Mouse (Mus musculus): ENCODE data around the gene Nfatc2. TPM values are rescaled to one million over a fixed set of nuclear protein-coding genes. Genes with fewer than 3 reads are reported as not detected.

Nfatc2 gene
- total RNA-seq, 4 experiments from 2014 or later, result 9.8 to 19.2 (median 16.3) TPM

GRCm38 (mm10) chr2:168532061-168532833, 69.2 kb downstream of the Nfatc2 start:
- DNase-seq (ENCODE audit: low spot score), result no peak

- DNase-seq (ENCODE audit: low spot score), result no peak
These were observed 72.9 kb downstream of the Nfatc2 start for GRCm38 (mm10) chr2:168528551-168528950.

DNA sequence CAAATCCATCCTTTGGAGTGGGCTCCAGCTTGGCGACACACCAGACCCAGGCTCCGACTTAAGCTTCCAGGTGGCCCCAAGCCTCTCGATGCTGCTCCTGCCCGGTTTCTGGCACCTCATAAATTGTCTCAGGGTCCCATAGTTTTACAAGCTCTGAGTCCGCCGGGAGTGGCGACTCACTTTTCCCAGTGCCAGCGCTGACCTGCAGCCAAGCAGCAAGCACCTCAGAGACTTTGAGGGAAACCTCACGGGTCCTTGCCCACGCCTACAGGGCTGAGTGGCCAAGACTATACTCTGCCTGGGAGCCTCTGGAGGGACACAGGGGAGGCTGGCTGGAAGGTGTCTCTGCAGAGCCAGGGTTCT, 74.0 kb downstream of the Nfatc2 start:
- no peak for DNase-seq (ENCODE audit: low spot score)

- no peak for DNase-seq (ENCODE audit: low spot score)
These were observed 74.7 kb downstream of the Nfatc2 start for GRCm38 (mm10) chr2:168526547-168527429.

DNA sequence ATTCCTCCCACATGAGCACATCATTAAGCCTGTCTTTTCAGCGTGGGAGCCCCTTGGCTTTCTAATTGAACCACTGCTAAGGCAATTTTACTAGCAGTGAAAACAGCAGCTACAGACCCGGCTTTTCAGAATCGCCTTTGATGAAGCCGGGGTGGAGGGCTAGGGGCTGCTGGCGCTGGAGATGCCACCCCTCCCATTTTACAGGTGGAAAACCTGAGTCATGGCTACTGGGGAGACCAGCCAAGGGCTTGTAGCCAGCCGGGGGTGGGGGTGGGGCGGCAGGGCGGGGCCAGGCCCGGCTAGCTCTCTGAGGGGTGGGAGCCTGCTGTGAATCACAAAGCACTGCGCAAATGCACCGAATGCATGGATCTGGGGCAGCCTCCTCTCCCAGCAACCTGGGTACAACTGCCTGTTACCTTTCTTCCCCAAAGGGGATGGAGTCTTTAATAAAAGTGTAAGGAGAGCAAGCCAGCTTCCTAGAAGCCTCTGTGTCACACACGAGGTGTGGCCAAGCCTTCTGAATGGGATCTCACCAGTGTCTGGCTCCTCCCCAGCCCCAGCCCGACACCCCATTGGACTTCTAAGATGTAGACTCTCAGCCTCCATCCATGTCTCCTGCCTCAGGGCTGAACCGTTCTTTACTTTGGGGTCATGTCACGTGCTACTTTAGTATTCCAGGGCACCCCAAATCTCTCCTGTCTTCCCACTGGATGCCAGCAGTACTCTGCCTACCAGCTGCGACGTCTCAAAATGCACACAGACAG, 75.9 kb downstream of the Nfatc2 start:
- DNase-seq (ENCODE audit: low spot score), result no peak

DNA sequence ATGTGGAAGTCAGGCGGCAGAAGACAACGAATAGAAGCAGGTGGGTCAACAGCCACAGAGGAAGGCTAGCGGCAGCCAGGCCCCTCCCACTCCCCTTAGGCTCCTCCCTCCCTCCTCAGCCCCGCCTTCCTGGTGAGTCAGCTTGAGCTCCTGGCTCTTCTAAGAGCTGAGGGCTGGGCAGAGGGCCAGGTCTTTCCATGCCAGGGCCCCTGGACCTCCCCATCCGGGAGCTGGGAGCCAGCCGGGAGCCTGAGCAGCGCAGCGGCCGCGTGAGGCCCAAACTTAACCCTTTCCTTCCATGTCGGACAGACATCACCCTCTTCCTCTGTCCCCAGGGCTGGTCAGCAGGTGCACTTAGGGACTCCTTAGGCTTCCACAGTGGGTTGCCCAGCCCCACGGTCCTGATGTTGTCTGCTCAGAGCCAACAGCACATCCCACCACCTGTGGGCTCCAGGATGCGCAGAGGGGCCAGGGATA, 76.5 kb downstream of the Nfatc2 start:
- peak; percentile 90 for DNase-seq (ENCODE audit: low spot score)

DNA sequence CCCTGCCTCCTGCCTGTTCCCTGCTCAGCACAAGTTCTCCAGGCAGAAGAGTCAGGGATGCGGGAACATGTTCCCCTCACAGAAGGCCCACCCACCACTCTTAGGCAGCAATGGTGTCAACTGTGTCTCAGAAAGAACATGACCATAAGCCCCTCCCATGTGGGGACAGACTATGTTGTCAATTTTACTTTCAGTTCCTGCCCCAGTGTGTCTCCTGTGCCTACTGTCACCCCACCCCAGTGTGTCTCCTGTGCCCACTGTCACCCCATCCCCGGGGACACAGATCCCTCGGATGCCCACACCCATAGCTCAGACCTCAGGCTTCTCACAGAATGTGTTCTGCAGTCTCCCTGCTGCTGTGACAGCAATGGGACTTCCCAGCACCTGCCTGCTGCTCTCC, 79.2 kb downstream of the Nfatc2 start:
- no peak for DNase-seq (ENCODE audit: low spot score)

DNA sequence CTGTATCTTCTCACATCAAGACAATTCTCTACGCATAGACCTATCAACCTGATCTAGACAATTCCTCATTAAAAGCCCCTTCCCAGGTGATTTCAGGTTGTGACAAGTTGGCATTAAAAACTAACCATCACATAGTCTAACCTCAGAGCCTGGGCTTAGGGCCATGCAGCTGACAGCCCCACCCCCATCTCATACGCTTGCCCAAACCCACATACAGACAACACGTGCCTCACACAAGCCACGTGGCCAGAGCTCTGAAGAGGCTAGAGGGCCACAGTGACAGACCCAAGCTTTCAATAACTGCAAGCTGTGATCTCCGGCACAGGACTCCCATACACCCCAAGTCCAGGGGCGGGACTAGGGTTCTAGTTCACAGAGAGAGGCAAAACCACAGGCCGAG, 80.7 kb downstream of the Nfatc2 start:
- no peak for DNase-seq (ENCODE audit: low spot score)

GRCm38 (mm10) chr2:168519589-168519988, 81.9 kb downstream of the Nfatc2 start:
- DNase-seq (ENCODE audit: low spot score), result peak; percentile 62

GRCm38 (mm10) chr2:168518256-168518659, 83.2 kb downstream of the Nfatc2 start:
- DNase-seq (ENCODE audit: low spot score), result peak; percentile 81

GRCm38 (mm10) chr2:168517774-168518173, 83.7 kb downstream of the Nfatc2 start:
- DNase-seq (ENCODE audit: low spot score), result no peak

DNA sequence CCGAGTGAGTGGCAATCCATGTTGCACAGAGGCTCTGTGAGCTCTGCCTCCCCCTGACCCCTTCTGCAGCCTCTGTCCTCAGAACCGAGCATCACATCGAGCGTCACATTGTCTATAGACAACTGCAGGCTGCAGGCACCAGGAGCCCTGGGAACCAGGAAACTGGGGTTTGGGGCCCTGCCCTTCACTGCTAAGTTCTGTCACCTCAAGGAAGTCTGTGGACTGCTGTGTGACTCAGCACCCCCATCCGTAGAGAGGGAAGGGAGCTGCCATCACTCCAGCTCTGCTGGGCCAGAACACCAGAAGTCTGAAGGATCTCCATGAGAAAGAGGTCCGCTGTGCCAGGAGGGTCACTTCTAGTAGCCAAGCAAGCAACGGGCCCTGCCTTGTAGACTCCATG, 84.7 kb downstream of the Nfatc2 start:
- DNase-seq (ENCODE audit: low spot score), result no peak

GRCm38 (mm10) chr2:168515466-168515865, 86.0 kb downstream of the Nfatc2 start:
- no peak for DNase-seq (ENCODE audit: low spot score)

DNA sequence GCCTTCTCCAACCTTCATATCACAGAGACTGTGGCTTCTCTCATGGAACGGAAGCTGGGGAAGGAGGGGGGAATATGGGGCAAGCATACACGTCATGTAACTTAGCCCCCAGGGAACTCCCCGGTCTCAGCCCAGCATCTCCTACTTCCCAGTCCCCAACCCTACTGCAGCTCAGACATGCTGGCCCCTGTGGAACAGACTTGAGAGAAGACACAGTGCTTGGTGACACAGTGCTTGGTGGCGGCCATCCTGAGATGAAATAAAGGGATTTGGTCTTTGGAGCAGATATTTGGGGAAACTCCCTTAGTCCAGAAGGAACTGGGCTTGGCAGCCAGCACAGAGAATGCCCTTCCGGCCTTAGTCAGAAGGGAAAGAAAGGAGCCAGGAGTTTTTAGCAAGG, 87.3 kb downstream of the Nfatc2 start:
- DNase-seq (ENCODE audit: low spot score), result peak; percentile 17

DNA sequence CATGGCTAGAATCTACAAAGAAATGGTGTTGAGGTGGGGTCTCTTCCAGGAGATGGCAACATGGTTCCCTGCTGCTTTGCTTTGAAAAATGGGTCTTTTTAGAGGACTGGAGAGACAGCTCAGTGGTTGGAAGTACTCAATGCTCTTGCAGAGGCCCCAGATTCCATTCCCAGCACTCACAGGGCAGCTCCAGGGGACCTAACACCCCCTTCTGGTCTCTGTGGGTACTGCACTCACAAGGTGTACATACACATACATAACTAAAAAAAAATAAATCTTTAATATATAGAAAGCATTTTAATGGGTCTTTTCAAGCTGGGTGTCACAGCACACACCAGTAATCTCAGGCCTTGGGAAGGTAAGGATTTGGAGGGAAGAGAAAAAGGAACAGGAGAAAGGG, 89.9 kb downstream of the Nfatc2 start:
- no peak for DNase-seq (ENCODE audit: low spot score)

DNA sequence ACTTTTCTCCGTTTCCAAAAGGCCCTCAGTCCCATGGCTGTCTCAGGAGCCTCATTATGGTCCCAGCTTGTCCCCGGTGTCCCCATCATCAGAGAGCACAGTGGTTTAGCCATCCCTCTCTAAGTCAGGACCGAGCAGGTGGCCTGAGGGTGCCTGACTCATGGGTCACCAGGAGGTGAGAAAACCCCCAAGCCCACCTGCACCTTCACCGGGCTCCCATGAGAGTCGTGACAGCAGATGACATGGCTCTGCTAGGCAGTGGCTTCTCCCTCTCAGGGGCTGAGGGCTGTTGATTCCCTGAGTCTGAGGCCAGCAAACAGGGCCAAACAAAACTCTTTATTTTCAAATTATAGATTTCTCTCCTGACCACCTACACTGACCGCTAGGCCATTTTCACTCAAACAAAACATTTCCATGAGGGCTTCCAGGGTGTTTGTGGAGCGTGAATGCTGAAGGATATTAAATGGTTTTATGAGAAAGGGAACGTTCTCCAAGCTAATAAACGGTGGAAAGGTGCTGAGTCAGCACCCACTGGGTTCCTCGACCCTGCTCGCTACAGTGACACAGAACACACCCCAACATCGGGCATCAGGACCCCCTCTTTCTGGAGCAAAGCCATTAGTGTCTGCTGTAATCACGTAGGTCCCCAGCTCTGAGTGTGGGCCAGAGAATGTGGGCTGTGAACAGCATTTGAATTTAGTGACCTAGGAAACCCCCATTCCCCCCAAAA, 92.8 kb downstream of the Nfatc2 start:
- no peak for DNase-seq (ENCODE audit: low spot score)

DNA sequence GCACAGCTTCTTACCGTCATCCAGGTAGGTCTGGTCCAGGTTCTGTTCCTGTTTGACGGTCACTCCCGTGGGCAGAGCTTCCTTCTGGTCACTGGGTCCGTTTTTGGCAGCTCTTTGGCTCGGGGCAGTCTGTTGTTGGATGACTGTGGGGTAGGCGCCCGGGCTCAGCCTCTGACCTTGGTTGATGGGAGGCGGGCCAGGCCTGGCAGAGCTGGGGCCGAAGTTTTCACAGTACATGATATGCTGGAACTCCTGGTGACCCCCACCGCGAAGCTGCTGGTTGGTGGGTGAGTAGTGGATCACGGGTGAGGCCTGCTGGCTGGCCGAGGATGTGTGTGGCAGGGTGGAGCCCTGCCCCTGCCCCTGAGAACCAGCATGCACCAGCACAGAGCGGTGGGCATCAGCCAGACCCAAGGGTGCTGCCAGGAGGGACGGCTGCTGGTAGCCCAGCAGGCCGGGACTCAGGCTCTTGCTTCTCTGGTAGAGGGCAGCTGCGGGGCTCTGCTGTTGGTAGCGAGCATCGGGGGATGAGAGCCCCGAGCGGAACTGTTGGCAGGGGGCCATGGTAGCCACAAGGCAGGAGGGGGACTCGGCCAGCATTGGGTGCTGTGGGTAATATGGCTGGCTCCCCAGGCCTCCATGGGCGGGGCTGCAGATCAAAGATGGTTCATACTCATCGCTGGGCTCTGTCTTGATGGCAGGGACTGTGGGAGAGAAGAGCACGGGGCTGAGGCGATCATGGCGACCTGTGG, 96.8 kb downstream of the Nfatc2 start:
- DNase-seq (ENCODE audit: low spot score), result peak; percentile 40

GRCm38 (mm10) chr2:168503735-168504134, 97.7 kb downstream of the Nfatc2 start:
- no peak for DNase-seq (ENCODE audit: low spot score)

DNA sequence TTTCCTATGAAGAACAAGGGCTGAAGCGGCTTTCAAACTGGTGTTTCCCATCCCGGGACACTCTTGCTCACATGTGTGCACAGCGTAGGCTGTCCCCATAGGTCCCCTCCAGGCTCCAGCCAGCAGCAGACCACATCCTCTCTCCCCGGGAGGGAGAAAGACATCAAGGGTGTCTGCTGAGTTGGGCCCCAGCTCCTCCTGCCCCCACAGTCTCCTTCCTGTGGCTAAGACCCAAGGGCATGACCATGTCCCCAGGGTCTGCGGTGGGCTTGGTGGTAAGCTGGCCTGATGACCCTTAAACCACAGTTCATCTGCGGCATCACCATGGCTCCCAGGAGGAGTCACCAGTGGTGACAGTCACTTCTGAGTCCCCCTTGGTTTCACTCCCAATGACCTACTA, 100.7 kb downstream of the Nfatc2 start:
- DNase-seq (ENCODE audit: low spot score), result no peak

- DNase-seq (ENCODE audit: low spot score), result no peak
These were observed 101.2 kb downstream of the Nfatc2 start for GRCm38 (mm10) chr2:168500244-168500643.

DNA sequence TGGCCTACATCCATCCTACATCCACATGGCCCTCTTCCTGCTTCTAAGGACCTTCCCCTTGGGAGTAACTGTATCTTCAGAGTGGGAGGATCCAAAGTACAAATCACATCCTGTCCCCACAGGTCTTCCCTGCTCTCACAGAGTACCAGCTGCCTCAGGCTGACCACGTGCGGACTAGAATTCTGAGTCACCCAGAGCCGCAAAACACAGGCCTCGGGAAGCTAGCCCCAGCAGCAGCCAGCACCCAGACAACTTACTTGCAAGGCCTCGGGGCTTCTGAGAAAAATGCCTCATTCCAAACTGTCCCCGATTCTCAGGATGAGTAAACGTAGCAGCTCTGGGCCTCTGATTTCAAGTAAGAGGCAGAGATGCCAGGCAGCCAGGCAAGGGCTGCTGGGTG, 109.7 kb downstream of the Nfatc2 start:
- DNase-seq (ENCODE audit: low spot score), result peak; percentile 61
